8 mouse cellular contexts compared by ENCODE assay signal in the genomic region with DNA sequence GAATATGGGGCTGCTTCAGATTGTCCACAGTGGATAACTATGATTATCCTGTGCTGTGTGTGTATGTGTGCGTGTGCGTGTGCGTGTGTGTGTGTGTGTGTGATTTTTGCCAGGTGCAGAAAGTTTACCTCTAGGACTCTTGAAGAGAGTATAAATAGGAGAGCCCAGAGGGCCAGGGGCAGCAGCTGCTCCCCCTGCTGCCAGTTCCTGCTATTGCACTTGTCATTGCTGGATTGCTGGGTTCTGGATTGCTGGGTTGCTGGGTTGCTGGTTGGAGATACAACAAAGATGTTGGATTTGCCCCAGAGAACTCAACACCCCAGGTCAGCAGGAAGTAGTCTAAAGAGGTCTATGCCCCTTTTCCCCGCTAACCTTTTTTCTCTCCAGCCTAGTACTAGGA. TPM values are rescaled to one million over a fixed set of nuclear protein-coding genes. Genes with fewer than 3 reads are reported as not detected.
A peak's percentile ranks its signal among the peaks of the same experiment; 100 is the strongest.
DNase-seq lines count a peak whose midpoint lies in the region; ATAC-seq and TF ChIP-seq lines count a peak whose summit lies in the region.

No protein-coding gene starts in this region.

- intact Hi-C loops in left cerebral cortex, postnatal 4 days (cut with DNase I) = no loop called here

- H3K27me3 ChIP-seq in neural tube, embryonic 11.5 days (ENCODE audit: control insufficient read depth, insufficient read depth, low read length) = no peaks in the 10 kb centered on the region

- H3K4me2 ChIP-seq in neural tube, embryonic 11.5 days (ENCODE audit: low read depth) = no peak overlapping the region

- H3K9me3 ChIP-seq in neural tube, embryonic 11.5 days (ENCODE audit: control insufficient read depth, low read length) = no peaks in the 10 kb centered on the region

- no peak for ATAC-seq in neural tube, embryonic 11.5 days (ENCODE audit: insufficient read depth, low FRiP score, low TSS enrichment)

- H3K4me1 ChIP-seq in bone marrow macrophage, adult 2 months (ENCODE audit: control insufficient read depth, insufficient read depth, low read length) = peaks cover 10% of the 10 kb centered on the region
- no peaks in the 10 kb centered on the region for H3K4me1 ChIP-seq in neural tube, embryonic 11.5 days (ENCODE audit: control insufficient read depth, insufficient read depth, low read length)

- 69% methylated on average over 4 of the region's 4 CpGs for WGBS in neural tube, embryonic 11.5 days

- no peak overlapping the region for H3K9ac ChIP-seq in neural tube, embryonic 11.5 days (ENCODE audit: low read length)

- peak; percentile 49 to 53 for DNase-seq in adrenal gland, adult 18-20 months (ENCODE audit: low spot score in 2 of 2)
- no peak for DNase-seq in adrenal gland, adult 8-10 months
- DNase-seq in left cerebral cortex, postnatal 4 days = peak; percentile 42
- DNase-seq in left cerebral cortex, adult 8-10 months (ENCODE audit: low spot score in 2 of 2) = no peak
- peak; percentile 62 for DNase-seq in induced T-regulatory cell, adult 2 months (ENCODE audit: low read depth)
- DNase-seq in neural tube, embryonic 11.5 days (ENCODE audit: low spot score) = peak; percentile 49
- DNase-seq in urinary bladder, postnatal 4 days (ENCODE audit: low spot score in 2 of 2) = no peak

- peak; percentile 62; the same call in 1 of the 2 replicates for TF ChIP-seq CTCF in bone marrow macrophage, adult 2 months (IDR thresholded peaks at IDR 0.05; ENCODE audit: low read depth, low read length)

- TF ChIP-seq POLR2A in bone marrow macrophage, adult 2 months (IDR thresholded peaks at IDR 0.05; ENCODE audit: borderline replicate concordance, low read depth, low read length) = no peak

- H3K36me3 ChIP-seq in neural tube, embryonic 11.5 days (ENCODE audit: control insufficient read depth, insufficient read depth, low read length) = no peaks in the 10 kb centered on the region

- no peak overlapping the region for H3K4me3 ChIP-seq in bone marrow macrophage, adult 2 months (ENCODE audit: insufficient read depth, low read length)
- no peak overlapping the region for H3K4me3 ChIP-seq in neural tube, embryonic 11.5 days (ENCODE audit: low read depth, low read length)

- H3K27ac ChIP-seq in bone marrow macrophage, adult 2 months (ENCODE audit: insufficient read depth, low read depth, low read length) = no peak overlapping the region
- H3K27ac ChIP-seq in neural tube, embryonic 11.5 days (ENCODE audit: low read depth, low read length) = no peak overlapping the region

RNA-seq across cellular contexts. Expression of gene Tom1l2, which starts 14.4 kb away (rescaled TPM):
- 10 to 100 TPM; 63.0 to 80.7 TPM for total RNA-seq in adrenal gland, adult 18-20 months (2021)
- total RNA-seq in adrenal gland, adult 8-10 months (2022) = 100 to 1,000 TPM in 3 of 4 experiments, 10 to 100 TPM in 1; 98.4 to 137 (median 112) TPM
- total RNA-seq in left cerebral cortex, postnatal 4 days (2021) = 10 to 100 TPM; 86.8 to 90.6 TPM
- 100 to 1,000 TPM; 205 to 222 (median 215) TPM for total RNA-seq in left cerebral cortex, adult 8-10 months (2022)
- polyA plus RNA-seq in bone marrow macrophage, adult 2 months (2012; ENCODE audit: insufficient read depth, insufficient read length, missing spikeins) = 18.1 and 20.4 TPM in 2 replicates
- polyA plus RNA-seq in neural tube, embryonic 11.5 days (2014; fragmentation: Nextera tagmentation; extraction: Ambion mirVana) = 19.1 and 21.2 TPM in 2 replicates

RNA-seq across cellular contexts. Expression of gene Drc3, which starts 14.8 kb away (rescaled TPM):
- total RNA-seq in adrenal gland, adult 18-20 months (2021) = 1 to 10 TPM in 1 of 2 experiments, under 1 TPM in 1; 0.73 to 1.6 TPM
- 1 to 10 TPM; 1.8 to 3.8 (median 2.7) TPM for total RNA-seq in adrenal gland, adult 8-10 months (2022)
- total RNA-seq in left cerebral cortex, postnatal 4 days (2021) = 1 to 10 TPM; 4.7 to 4.8 TPM
- 10 to 100 TPM in 1 of 4 experiments, 1 to 10 TPM in 3; 8.6 to 12.8 (median 9.3) TPM for total RNA-seq in left cerebral cortex, adult 8-10 months (2022)
- 0.72 TPM in 1 of 2 replicates, not detected in the other for polyA plus RNA-seq in bone marrow macrophage, adult 2 months (2012; ENCODE audit: insufficient read depth, insufficient read length, missing spikeins)
- 0.69 and 1.4 TPM in 2 replicates for polyA plus RNA-seq in neural tube, embryonic 11.5 days (2014; fragmentation: Nextera tagmentation; extraction: Ambion mirVana)

Comparison
In these comparisons a context has a peak if more than half of its experiments do, and no peak if none do; other contexts are left out.
1. DNase-seq: peak in adrenal gland, adult 18-20 months (2 of 2), left cerebral cortex, postnatal 4 days (single experiment), induced T-regulatory cell, adult 2 months (single experiment) and neural tube, embryonic 11.5 days (single experiment); none in adrenal gland, adult 8-10 months (single experiment), left cerebral cortex, adult 8-10 months (0 of 2) and urinary bladder, postnatal 4 days (0 of 2).